Mouse (Mus musculus): ENCODE data around the gene Gm7030.
"Not testable (repeated sequence)": the region's sequence is repeated elsewhere in the genome, so short reads cannot be mapped to it uniquely, and the experiment has no call there.

DNA sequence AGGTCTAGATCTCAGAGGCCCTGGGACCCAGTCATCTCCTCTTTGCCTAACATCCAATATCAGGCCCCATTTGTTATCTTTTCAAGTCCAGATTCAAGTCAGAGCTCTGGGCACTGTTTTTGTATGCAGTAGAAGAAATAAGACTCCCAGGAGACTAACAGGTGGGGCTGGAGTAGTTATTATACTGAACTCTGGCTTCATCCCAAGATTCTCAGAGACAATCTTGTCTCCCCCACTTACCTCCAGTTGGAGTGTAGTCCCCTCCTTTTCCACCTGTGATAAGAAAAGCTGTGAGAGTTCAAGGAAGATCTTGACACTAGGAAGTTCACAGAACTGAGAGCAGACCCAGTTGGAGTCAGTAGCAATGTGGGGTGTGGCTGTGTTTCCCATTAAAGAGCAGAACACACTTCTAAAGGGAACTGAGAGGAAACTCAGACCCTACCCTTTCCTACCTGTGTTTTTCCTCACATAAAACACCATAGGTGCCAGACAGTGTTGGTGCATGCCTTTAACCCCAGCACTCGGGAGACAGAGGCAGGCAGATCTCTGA, 7.1 kb upstream of the Gm7030 start:
- not testable (repeated sequence) for TF ChIP-seq GATA1, TAL1 (IDR thresholded peaks at IDR 0.05; ENCODE audit: low read length)

Data from erythroblast, embryonic 14.5 days (primary cell).